Comparison of ENCODE assay signal across 9 mouse cellular contexts in the genomic region with DNA sequence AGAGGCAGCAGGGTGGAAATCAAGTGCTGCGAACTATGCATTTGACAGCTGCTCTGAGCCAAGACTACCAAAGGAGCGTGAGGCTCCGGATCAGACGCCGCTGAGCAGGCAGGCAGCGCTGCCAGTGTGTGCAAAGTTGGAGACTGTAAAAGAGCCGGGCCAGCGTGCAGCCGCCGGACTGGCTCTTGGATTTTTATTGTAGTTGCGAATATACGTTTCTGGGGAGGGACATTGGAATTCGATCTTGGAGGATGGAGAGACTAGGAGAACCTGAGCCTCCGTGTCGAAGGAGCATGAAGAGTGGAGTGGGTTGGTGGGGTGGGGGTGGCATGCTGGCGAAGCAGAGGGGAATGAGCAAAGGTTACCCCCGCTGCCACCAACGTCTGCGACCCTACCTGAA. TPM values are rescaled to one million over a fixed set of nuclear protein-coding genes. Genes with fewer than 3 reads are reported as not detected.
DNase-seq lines count a peak whose midpoint lies in the region; ATAC-seq lines count a peak whose summit lies in the region.
"Had no signal": no experiment of that assay in that cellular context is flagged by ENCODE, and none has a peak within 500 bp of the region (broad histone marks: within the 10 kb centered on the region; RNA-seq: fewer than 3 reads in every experiment).

No protein-coding gene starts in this region.

- intact Hi-C loops in left cerebral cortex, postnatal 10 days (cut with DNase I), result loop anchor here (2.0 to 10.0 kb wide), 2 partner anchors 20 to 1480 kb away; no protein-coding TSS in a partner anchor

- peak overlapping the region; percentile 63 for H3K4me3 ChIP-seq in heart, embryonic 16.5 days (ENCODE audit: low read length)
- peak overlapping the region; percentile 81 for H3K4me3 ChIP-seq in hindbrain, embryonic 10.5 days
- H3K4me3 ChIP-seq in neural tube, embryonic 13.5 days, result peak overlapping the region; percentile 83

- H3K4me2 ChIP-seq in heart, embryonic 16.5 days (ENCODE audit: low read depth, low read length), result peak overlapping the region; percentile 98
- H3K4me2 ChIP-seq in neural tube, embryonic 13.5 days, result peak overlapping the region; percentile 85

- H3K9ac ChIP-seq in heart, embryonic 16.5 days (ENCODE audit: low read length), result no peak overlapping the region
- peak overlapping the region; percentile 86 for H3K9ac ChIP-seq in neural tube, embryonic 13.5 days

- no peaks in the 10 kb centered on the region for H3K9me3 ChIP-seq in heart, embryonic 16.5 days (replicated peaks; ENCODE audit: control insufficient read depth, low read length)
- H3K9me3 ChIP-seq in hindbrain, embryonic 10.5 days, result no peaks in the 10 kb centered on the region
- H3K9me3 ChIP-seq in neural tube, embryonic 13.5 days, result no peaks in the 10 kb centered on the region

- no peak for DNase-seq in heart, adult 9 months (ENCODE audit: low spot score in 2 of 2)
- peak; percentile 21 to 60 for DNase-seq in cerebellum, postnatal 4 days (ENCODE audit: low spot score in 2 of 2)
- peak; percentile 56 for DNase-seq in hindbrain, embryonic 10.5 days (ENCODE audit: low spot score)
- peak; percentile 37 to 39 for DNase-seq in left cerebral cortex, postnatal 10 days (ENCODE audit: extremely low spot score in 1 of 2, low spot score in 2 of 2)
- DNase-seq in thymus, adult 18-20 months, result no peak
- no peak for DNase-seq in B cell, adult 2 months

- H3K36me3 ChIP-seq in heart, embryonic 16.5 days (ENCODE audit: control insufficient read depth, insufficient read depth), result no peaks in the 10 kb centered on the region
- no peaks in the 10 kb centered on the region for H3K36me3 ChIP-seq in hindbrain, embryonic 10.5 days
- H3K36me3 ChIP-seq in neural tube, embryonic 13.5 days, result no peaks in the 10 kb centered on the region

- WGBS in heart, embryonic 16.5 days, result 1% methylated on average over 18 of the region's 19 CpGs
- under 1% methylated on average over 19 of the region's 19 CpGs for WGBS in hindbrain, embryonic 10.5 days
- under 1% methylated on average over 19 of the region's 19 CpGs for WGBS in neural tube, embryonic 13.5 days

- peaks cover 21% of the 10 kb centered on the region for H3K27me3 ChIP-seq in heart, embryonic 16.5 days (ENCODE audit: control insufficient read depth, insufficient read depth, low read length)
- H3K27me3 ChIP-seq in hindbrain, embryonic 10.5 days (ENCODE audit: insufficient read depth, poor library complexity, severe bottlenecking), result peaks cover 14% of the 10 kb centered on the region; the same call in 1 of the 2 replicates
- peaks cover 10% of the 10 kb centered on the region for H3K27me3 ChIP-seq in neural tube, embryonic 13.5 days

- no peak for ATAC-seq in heart, embryonic 16.5 days (replicated peaks; ENCODE audit: extremely low read depth, insufficient read depth, low FRiP score)
- ATAC-seq in neural tube, embryonic 13.5 days (ENCODE audit: low read depth), result peak; percentile 72

- H3K4me1 ChIP-seq in heart, embryonic 16.5 days (ENCODE audit: control insufficient read depth, insufficient read depth, low read length), result 0 out of 2 replicates have a peak, but pooled peaks cover 2% of the 10 kb centered on the region
- peaks cover 5% of the 10 kb centered on the region; the same call in 1 of the 2 replicates for H3K4me1 ChIP-seq in hindbrain, embryonic 10.5 days (replicated peaks)
- peaks cover 16% of the 10 kb centered on the region for H3K4me1 ChIP-seq in neural tube, embryonic 13.5 days (replicated peaks)

- H3K27ac ChIP-seq in heart, embryonic 16.5 days (ENCODE audit: low read length), result no peak overlapping the region
- H3K27ac ChIP-seq in hindbrain, embryonic 10.5 days, result peak overlapping the region; percentile 90
- peak overlapping the region; percentile 85 for H3K27ac ChIP-seq in neural tube, embryonic 13.5 days (replicated peaks)
- H3K27ac ChIP-seq: macrophage had no signal

RNA-seq across cellular contexts. Expression of gene Gabra2, which starts 0.5 kb away (rescaled TPM):
- 0.11 and 0.14 TPM in 2 replicates for polyA plus RNA-seq in heart, embryonic 16.5 days (2015; fragmentation: Nextera tagmentation; extraction: Ambion mirVana)
- polyA plus RNA-seq in hindbrain, embryonic 10.5 days (2016; fragmentation: Nextera tagmentation; extraction: Ambion mirVana), result 1.3 and 3.3 TPM in 2 replicates
- total RNA-seq in left cerebral cortex, postnatal 10 days (2021), result 10 to 100 TPM; 69.5 to 71.2 TPM
- 21.5 and 22.3 TPM in 2 replicates for polyA plus RNA-seq in neural tube, embryonic 13.5 days (2015; fragmentation: Nextera tagmentation; extraction: Ambion mirVana)
- polyA plus RNA-seq: macrophage had no signal

Comparison
In these comparisons a context has a peak if more than half of its experiments do, and no peak if none do; other contexts are left out.
1. DNase-seq: peak in cerebellum, postnatal 4 days (2 of 2), hindbrain, embryonic 10.5 days (single experiment) and left cerebral cortex, postnatal 10 days (2 of 2); none in heart, adult 9 months (0 of 2), thymus, adult 18-20 months (0 of 2) and B cell, adult 2 months (0 of 2).
2. Peak in every context shown above with its lines, with median percentiles within 50 percentile points of each other: H3K4me3 ChIP-seq.